Mouse (Mus musculus): ENCODE data around the gene Wdr18. TPM values are rescaled to one million over a fixed set of nuclear protein-coding genes. Genes with fewer than 3 reads are reported as not detected.
"Not testable (repeated sequence)": the region's sequence is repeated elsewhere in the genome, so short reads cannot be mapped to it uniquely, and the experiment has no call there.

The Wdr18 gene
- total RNA-seq, 1 experiment from 2014 or later, result 27.2 TPM

GRCm38 (mm10) chr10:79943471-79943901 lies 16.5 kb upstream of the Wdr18 start:
- ATAC-seq (replicated peaks; ENCODE audit: low read depth, poor library complexity, severe bottlenecking), result no peak

GRCm38 (mm10) chr10:79945507-79946234 lies 14.3 kb upstream of the Wdr18 start:
- no peak for ATAC-seq (replicated peaks; ENCODE audit: low read depth, poor library complexity, severe bottlenecking)

- peak; percentile 58 for ATAC-seq (replicated peaks; ENCODE audit: low read depth, poor library complexity, severe bottlenecking)
These were observed 13.1 kb upstream of the Wdr18 start for GRCm38 (mm10) chr10:79946752-79947322.

GRCm38 (mm10) chr10:79947502-79947901 lies 12.4 kb upstream of the Wdr18 start:
- ATAC-seq (replicated peaks; ENCODE audit: low read depth, poor library complexity, severe bottlenecking), result no peak

DNA sequence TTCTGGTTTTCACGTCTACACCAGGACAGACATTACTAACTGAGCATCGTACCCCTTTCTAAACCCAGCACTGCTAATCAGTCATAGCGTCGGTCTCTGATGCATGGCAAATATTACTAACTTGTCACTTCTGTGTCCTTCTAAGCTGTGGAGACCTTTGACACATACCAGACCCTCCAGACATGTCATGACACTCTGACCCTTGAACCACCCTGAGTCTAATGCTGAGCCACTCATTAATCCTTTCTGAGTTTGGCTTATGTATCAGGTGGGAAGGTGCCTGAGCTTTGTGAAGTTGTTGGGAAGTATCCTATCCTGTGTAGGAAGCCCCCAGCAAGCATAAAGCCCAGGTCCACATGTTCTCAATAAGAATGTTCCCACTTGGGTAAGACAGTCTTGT lies 10.1 kb upstream of the Wdr18 start:
- no peak for ATAC-seq (replicated peaks; ENCODE audit: low read depth, poor library complexity, severe bottlenecking)

DNA sequence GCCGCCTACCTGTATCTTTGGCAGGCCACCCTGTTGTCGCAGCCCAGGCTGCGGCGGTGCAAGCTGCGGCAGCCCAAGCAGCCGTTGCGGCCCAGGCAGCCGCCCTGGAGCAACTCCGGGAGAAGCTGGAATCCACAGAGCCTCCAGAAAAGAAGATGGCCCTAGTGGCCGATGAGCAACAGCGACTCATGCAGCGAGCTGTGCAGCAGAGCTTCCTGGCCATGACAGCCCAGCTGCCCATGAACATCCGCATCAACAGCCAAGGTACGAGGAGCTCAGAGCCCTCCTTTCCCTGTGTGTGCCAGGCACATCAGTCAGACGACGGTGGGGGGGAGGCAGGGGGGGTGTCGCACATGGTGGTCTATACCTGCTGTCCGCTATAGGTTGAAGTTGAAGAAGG lies 9.3 kb upstream of the Wdr18 start:
- no peak for ATAC-seq (replicated peaks; ENCODE audit: low read depth, poor library complexity, severe bottlenecking)

DNA sequence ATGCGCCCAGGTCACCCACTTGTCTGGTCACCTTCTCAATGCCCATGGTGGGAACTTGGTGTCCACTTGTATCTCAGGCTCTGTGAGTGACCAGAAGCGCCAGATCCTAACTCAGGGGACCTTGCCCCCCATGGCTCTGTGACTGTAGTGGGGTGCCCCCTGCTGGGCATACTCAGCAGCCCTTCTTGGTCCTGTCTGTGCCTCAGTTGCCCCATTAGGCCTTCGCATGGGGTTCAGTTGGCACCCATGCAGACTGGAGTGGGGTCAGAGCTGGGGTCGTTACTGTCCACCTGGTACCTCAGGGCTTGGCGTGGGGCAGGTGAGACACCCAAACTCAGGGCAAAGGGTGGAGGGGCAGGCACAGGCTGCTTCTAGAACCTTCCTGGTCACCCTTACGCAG lies 6.0 kb upstream of the Wdr18 start:
- ATAC-seq (replicated peaks; ENCODE audit: low read depth, poor library complexity, severe bottlenecking), result no peak

GRCm38 (mm10) chr10:79955691-79956090 lies 4.3 kb upstream of the Wdr18 start:
- no peak for ATAC-seq (replicated peaks; ENCODE audit: low read depth, poor library complexity, severe bottlenecking)

DNA sequence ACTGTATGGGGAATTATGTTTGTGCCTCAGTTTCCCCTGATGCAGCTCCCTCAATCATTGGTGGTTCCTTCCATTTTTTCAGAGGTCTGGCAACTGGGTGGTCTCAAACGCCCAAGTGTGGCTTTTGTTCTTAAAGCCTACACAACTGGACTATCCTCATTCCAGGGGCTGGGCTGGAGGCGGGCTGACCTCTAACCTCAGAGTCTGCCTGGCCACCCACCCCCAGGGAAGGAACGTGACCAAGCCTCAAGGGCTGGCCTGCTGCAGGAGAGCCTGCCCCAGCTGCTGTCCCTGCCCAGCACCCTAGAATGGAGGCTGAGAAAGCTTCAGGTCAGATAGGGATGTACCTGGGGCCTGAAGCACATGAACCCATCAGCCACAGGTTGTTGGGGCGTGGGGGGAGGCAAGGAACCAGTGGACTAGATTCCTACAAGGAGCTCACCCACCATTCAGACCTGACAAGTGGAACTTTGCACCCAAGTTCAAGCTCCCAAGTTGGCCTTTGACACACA lies 3.3 kb upstream of the Wdr18 start:
- no peak for ATAC-seq (replicated peaks; ENCODE audit: low read depth, poor library complexity, severe bottlenecking)

- peak; percentile 72 for ATAC-seq (replicated peaks; ENCODE audit: low read depth, poor library complexity, severe bottlenecking)
These were observed 1.7 kb upstream of the Wdr18 start for GRCm38 (mm10) chr10:79958140-79958816.

GRCm38 (mm10) chr10:79959412-79959811 lies 540 bp upstream of the Wdr18 start:
- not testable (repeated sequence) for ATAC-seq (replicated peaks; ENCODE audit: low read depth, poor library complexity, severe bottlenecking)

- ATAC-seq (replicated peaks; ENCODE audit: low read depth, poor library complexity, severe bottlenecking), result no peak
These were observed 831 bp downstream of the Wdr18 start for GRCm38 (mm10) chr10:79960671-79961294.

- ATAC-seq (replicated peaks; ENCODE audit: low read depth, poor library complexity, severe bottlenecking), result no peak
These were observed 4.8 kb downstream of the Wdr18 start for GRCm38 (mm10) chr10:79964727-79965126.

GRCm38 (mm10) chr10:79965325-79965724 lies 5.4 kb downstream of the Wdr18 start:
- ATAC-seq (replicated peaks; ENCODE audit: low read depth, poor library complexity, severe bottlenecking), result no peak

DNA sequence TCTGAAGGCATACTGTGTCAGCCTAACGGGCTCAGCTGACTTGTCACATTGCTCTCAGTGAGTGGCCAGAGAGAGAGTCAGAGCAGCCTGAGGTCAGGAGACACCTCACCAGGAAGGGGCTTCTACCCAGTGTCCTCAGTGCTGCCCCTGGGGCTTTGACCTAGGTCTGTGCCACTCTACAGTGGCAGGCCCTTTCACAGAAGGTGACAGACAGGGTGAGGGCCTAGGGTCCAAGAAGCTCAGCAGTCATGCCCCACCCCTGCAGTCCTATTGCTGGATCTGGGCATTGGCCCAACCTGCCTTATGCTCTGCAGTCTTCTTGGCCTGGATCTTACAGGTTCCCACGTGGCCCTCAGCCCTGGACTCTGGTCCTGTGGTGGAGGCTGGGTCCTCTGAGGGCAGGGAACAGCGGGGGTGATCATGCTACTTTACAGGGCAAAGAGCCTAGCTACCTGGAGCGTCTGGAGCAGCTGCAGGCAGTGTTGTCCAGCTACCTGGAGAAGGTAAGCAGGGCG lies 7.0 kb downstream of the Wdr18 start:
- ATAC-seq (replicated peaks; ENCODE audit: low read depth, poor library complexity, severe bottlenecking), result no peak

GRCm38 (mm10) chr10:79968181-79968580 lies 8.2 kb downstream of the Wdr18 start:
- ATAC-seq (replicated peaks; ENCODE audit: low read depth, poor library complexity, severe bottlenecking), result no peak

GRCm38 (mm10) chr10:79969124-79969568 lies 9.2 kb downstream of the Wdr18 start:
- ATAC-seq (replicated peaks; ENCODE audit: low read depth, poor library complexity, severe bottlenecking), result no peak

- no peak for ATAC-seq (replicated peaks; ENCODE audit: low read depth, poor library complexity, severe bottlenecking)
These were observed 10.6 kb downstream of the Wdr18 start, which contains the start of gene Grin3b for GRCm38 (mm10) chr10:79970415-79971182. TSS of gene Grin3b (plus strand) at chr10:79970715.

GRCm38 (mm10) chr10:79971183-79971497 lies 11.2 kb downstream of the Wdr18 start:
- ATAC-seq (replicated peaks; ENCODE audit: low read depth, poor library complexity, severe bottlenecking), result 0 out of 2 replicates have a peak, but pooled peaks have one; percentile 20

GRCm38 (mm10) chr10:79972831-79973230 lies 12.9 kb downstream of the Wdr18 start:
- ATAC-seq (replicated peaks; ENCODE audit: low read depth, poor library complexity, severe bottlenecking), result no peak
